Mouse (Mus musculus): Measurements from ENCODE around the gene Mttp. TPM values are rescaled to one million over a fixed set of nuclear protein-coding genes. Genes with fewer than 3 reads are reported as not detected.
"Not testable (repeated sequence)": the region's sequence is repeated elsewhere in the genome, so short reads cannot be mapped to it uniquely, and the experiment has no call there.

Gene Mttp
- total RNA-seq, 2 experiments from 2014 or later, result 6.9 to 7.2 TPM

GRCm38 (mm10) chr3:138155062-138155461 is 10.3 kb upstream of the Mttp start:
- Histone ChIP-seq H3K27ac (no peak overlapping the region), H3K4me3 (no peak overlapping the region)
- TF ChIP-seq CTCF (conservative IDR thresholded peaks at IDR 0.05), result no peak
- DNase-seq (ENCODE audit: low spot score in 2 of 2), result no peak

- Histone ChIP-seq H3K27ac (no peak overlapping the region), H3K4me3 (no peak overlapping the region)
- TF ChIP-seq CTCF (conservative IDR thresholded peaks at IDR 0.05), result no peak
- DNase-seq (ENCODE audit: low spot score in 2 of 2), result no peak
These were observed 4.0 kb upstream of the Mttp start for GRCm38 (mm10) chr3:138148811-138149210.

- TF ChIP-seq CTCF (conservative IDR thresholded peaks at IDR 0.05), result no peak
- H3K4me3 ChIP-seq, result peak overlapping the region; percentile 95
- DNase-seq (ENCODE audit: low spot score in 2 of 2), result no peak
- peak overlapping the region; percentile 98 for H3K27ac ChIP-seq
These were observed 617 bp downstream of the Mttp start for GRCm38 (mm10) chr3:138144060-138144641.

GRCm38 (mm10) chr3:138143315-138144059 is 1.3 kb downstream of the Mttp start, which contains the start of gene Trmt10a:
Gene Trmt10a, plus strand, starts transcription at chr3:138143448.
- DNase-seq (ENCODE audit: low spot score in 2 of 2), result peak; percentile 98
- peak within 1 kb of the TSS; percentile 98 for H3K27ac ChIP-seq
- TF ChIP-seq CTCF (conservative IDR thresholded peaks at IDR 0.05), result peak; percentile 54
- H3K4me3 ChIP-seq, result peak within 1 kb of the TSS; percentile 95

GRCm38 (mm10) chr3:138142733-138143314 is 1.9 kb downstream of the Mttp start:
- no peak for TF ChIP-seq CTCF (conservative IDR thresholded peaks at IDR 0.05)
- no peak for DNase-seq (ENCODE audit: low spot score in 2 of 2)
- H3K4me3 ChIP-seq, result peak overlapping the region; percentile 95
- H3K27ac ChIP-seq, result peak overlapping the region; percentile 98

- DNase-seq (ENCODE audit: low spot score in 2 of 2), result no peak
- no peak for TF ChIP-seq CTCF (conservative IDR thresholded peaks at IDR 0.05)
- H3K27ac ChIP-seq, result peak overlapping the region; percentile 98
- H3K4me3 ChIP-seq, result peak overlapping the region; percentile 95
These were observed 2.6 kb downstream of the Mttp start for GRCm38 (mm10) chr3:138142052-138142732.

GRCm38 (mm10) chr3:138139663-138140062 is 5.1 kb downstream of the Mttp start:
- Histone ChIP-seq H3K4me3 (no peak overlapping the region), H3K27ac (no peak overlapping the region)
- no peak for TF ChIP-seq CTCF (conservative IDR thresholded peaks at IDR 0.05)
- DNase-seq (ENCODE audit: low spot score in 2 of 2), result no peak

- DNase-seq (ENCODE audit: low spot score in 2 of 2); H3K4me3 ChIP-seq; H3K27ac ChIP-seq: not testable (repeated sequence)
These were observed 6.6 kb downstream of the Mttp start for GRCm38 (mm10) chr3:138138146-138138545.

GRCm38 (mm10) chr3:138134528-138134927 is 10.2 kb downstream of the Mttp start:
- no peak for DNase-seq (ENCODE audit: low spot score in 2 of 2)
- TF ChIP-seq CTCF (conservative IDR thresholded peaks at IDR 0.05), result no peak

GRCm38 (mm10) chr3:138133916-138134315 is 10.9 kb downstream of the Mttp start:
- TF ChIP-seq CTCF (conservative IDR thresholded peaks at IDR 0.05), result no peak
- DNase-seq (ENCODE audit: low spot score in 2 of 2), result no peak
- Histone ChIP-seq H3K27ac (no peak overlapping the region), H3K4me3 (no peak overlapping the region)

More at GRCm38 (mm10) chr3:138134528-138134927, 10.2 kb downstream of the Mttp start:
- Histone ChIP-seq H3K4me3 (no peak overlapping the region), H3K27ac (no peak overlapping the region)

GRCm38 (mm10) chr3:138133463-138133862 is 11.3 kb downstream of the Mttp start:
- no peak overlapping the region for H3K4me3 ChIP-seq
- DNase-seq (ENCODE audit: low spot score in 2 of 2), result no peak

GRCm38 (mm10) chr3:138131168-138131567 is 13.6 kb downstream of the Mttp start:
- DNase-seq (ENCODE audit: low spot score in 2 of 2), result no peak
- H3K27ac ChIP-seq, result no peak overlapping the region
- no peak overlapping the region for H3K4me3 ChIP-seq
- TF ChIP-seq CTCF (conservative IDR thresholded peaks at IDR 0.05), result no peak

More at GRCm38 (mm10) chr3:138133463-138133862, 11.3 kb downstream of the Mttp start:
- no peak for TF ChIP-seq CTCF (conservative IDR thresholded peaks at IDR 0.05)
- H3K27ac ChIP-seq, result no peak overlapping the region

- Histone ChIP-seq H3K27ac (no peak overlapping the region), H3K4me3 (no peak overlapping the region)
- TF ChIP-seq CTCF (conservative IDR thresholded peaks at IDR 0.05), result no peak
- no peak for DNase-seq (ENCODE audit: low spot score in 2 of 2)
These were observed 14.1 kb downstream of the Mttp start for GRCm38 (mm10) chr3:138130692-138131091.

All from layer of hippocampus, adult 2 months (tissue).